Mouse (Mus musculus): ENCODE measurements at regions not wholly inside any gene's neighbourhood (a gene's known extent, or its start where the extent isn't known, plus 50 kb on each side); places are given as distances from the start of the nearest gene placed in this dataset.
A peak's percentile ranks its signal among the peaks of the same experiment; 100 is the strongest.

- DNase-seq (ENCODE audit: low spot score in 2 of 2): no peak
Measured at GRCm38 (mm10) chr15:93705651-93706050, 110.0 kb upstream of the Prickle1 start.

DNA sequence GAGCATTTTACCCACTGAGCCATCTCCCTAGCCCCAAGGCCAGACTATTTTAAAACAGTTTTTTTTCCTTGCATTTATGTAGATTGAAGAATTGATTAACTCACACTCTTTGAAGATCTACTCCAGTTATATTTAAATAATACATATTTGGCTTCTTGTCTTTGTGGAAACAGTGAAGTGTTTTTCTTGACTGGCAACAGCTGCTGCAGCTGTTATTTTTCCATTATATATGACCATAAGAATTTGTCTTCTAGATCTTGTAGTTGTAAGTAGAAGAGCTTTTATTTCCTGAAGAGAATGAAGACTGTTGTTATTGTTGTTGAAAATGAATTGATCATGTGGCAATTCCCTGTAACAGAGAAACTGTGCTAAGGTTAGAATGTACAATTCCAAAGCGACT lies 109.4 kb upstream of the Prickle1 start:
- no peak for DNase-seq (ENCODE audit: low spot score in 2 of 2)

GRCm38 (mm10) chr15:93701017-93701416 lies 105.3 kb upstream of the Prickle1 start:
- no peak for DNase-seq (ENCODE audit: low spot score in 2 of 2)

DNA sequence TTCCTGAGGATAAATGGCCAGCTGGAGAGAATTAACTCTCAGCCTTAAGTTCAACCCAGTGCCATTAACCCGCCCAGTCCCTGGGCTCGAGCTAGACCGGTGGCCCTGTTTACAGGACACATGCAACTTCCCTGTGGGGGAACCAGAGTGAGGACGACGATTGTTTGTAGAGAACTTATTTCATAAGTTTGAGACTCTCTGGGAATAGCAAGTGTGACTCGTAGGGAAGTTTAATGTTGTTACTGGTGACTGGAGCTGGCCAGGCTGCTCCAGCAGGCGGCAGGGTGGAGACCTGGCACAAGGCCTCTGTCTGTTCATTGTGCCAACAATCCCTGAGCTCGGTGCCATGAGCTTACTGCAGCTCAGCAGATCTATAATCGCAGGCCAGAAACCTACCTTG lies 104.3 kb upstream of the Prickle1 start:
- DNase-seq (ENCODE audit: low spot score in 2 of 2): no peak

GRCm38 (mm10) chr15:93698182-93698822 lies 102.6 kb upstream of the Prickle1 start:
- DNase-seq (ENCODE audit: low spot score in 2 of 2): no peak

DNA sequence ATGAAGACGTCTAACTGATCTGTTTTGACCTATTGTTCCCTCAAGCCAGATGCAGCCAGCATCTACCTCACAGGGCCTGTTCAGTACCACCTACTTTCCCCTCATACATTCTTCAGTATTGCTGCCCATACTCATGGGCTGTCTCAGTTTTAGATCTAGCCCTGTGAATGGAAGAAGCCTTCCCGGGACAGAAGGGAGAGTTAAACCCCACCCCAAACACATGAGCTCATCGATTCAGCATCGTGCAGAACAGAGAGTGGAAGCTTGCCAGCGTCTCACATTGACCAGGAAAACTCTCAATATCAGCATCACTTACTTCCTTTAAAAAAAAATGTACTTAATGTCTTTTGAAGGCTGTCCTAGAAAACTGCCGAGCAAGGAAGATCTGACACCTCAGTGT lies 95.0 kb upstream of the Prickle1 start:
- DNase-seq (ENCODE audit: low spot score in 2 of 2): peak in 1 of 2 experiments; percentile 15

GRCm38 (mm10) chr15:93690011-93690410 lies 94.3 kb upstream of the Prickle1 start:
- peak; percentile 67 to 72 for DNase-seq (ENCODE audit: low spot score in 2 of 2)

DNA sequence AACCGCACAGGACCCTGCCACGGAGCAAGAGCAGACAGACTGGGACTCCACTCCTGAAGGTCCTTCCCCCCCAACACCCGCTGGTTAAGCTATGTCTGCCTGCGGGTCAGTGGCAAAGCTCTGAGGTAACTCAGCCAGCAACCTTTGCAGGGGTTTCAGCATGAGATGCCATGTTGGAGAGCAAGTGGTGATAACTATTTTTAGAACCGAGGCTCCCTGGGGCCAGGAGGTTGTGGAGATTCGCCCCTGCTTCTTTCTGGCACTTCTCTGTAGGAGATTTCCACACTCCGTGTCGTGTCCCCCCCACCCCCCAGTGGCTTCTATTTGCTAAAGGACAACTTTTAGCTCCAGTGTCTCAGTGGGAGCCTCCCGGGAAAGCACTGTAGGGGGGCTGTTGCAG lies 90.7 kb upstream of the Prickle1 start:
- DNase-seq (ENCODE audit: low spot score in 2 of 2): no peak

DNA sequence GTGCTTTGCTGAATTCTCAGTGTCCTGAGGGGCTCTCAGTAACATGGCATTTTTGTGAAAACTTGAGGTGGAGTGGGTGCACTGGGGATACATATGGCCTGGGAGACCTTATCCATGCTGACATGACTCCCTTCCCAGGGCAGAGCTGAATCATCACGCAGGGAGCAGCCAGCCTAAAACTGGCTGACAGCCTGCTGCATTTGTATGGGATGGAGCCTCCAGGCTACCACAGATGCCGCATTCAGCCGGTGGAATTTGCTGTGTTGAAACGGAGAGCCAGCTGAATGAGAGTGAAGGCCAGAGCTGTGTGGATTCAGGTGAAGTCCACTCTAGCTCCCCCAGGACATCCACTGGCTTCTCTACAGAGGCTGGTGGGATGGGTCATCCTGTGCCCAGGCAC lies 85.9 kb upstream of the Prickle1 start:
- no peak for DNase-seq (ENCODE audit: low spot score in 2 of 2)

DNA sequence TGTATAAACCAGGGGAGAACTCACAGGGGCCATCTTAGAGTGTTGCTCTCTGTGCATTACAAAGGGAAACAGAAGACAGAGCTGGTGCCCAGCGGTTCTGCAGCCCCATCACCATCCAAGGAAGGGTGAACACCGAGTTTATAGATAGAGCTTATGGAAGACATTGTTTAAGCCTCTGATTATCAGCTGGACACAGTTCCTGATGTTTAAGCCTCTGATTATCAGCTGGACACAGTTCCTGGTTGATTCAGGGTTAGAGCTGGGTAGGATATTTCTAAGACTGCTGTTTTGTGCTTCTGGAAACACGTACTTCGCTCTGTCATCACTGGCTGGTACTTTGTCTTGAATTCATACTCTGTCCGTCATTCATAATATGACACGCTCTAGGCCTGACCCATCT lies 79.9 kb upstream of the Prickle1 start:
- DNase-seq (ENCODE audit: low spot score in 2 of 2): no peak

- DNase-seq (ENCODE audit: low spot score in 2 of 2): no peak
Measured at GRCm38 (mm10) chr15:93673976-93674375, 78.3 kb upstream of the Prickle1 start.

GRCm38 (mm10) chr15:93663876-93664275 lies 68.2 kb upstream of the Prickle1 start:
- no peak for DNase-seq (ENCODE audit: low spot score in 2 of 2)

DNA sequence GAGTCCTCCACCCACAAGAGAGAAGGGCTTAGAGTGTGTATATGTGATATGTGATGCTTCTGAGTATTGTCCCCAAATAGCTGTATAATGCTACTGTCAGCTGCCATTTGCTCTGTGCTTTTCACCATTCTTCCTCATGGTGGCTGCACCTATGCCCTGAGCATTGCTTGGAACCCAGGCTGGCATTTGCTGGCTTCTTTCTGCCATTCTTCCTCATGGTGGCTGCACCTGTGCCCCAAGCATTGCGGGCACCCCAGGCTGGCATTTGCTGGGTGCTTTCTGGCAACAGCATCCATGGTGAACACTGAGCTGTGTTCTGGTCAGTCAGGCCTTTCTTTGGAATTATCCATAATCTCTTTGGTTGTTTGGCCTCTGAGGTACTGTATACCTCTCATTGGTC lies 66.9 kb upstream of the Prickle1 start:
- DNase-seq (ENCODE audit: low spot score in 2 of 2): no peak

- no peak for DNase-seq (ENCODE audit: low spot score in 2 of 2)
Measured at GRCm38 (mm10) chr15:93661801-93662200, 66.1 kb upstream of the Prickle1 start.

GRCm38 (mm10) chr15:93660952-93661648 lies 65.4 kb upstream of the Prickle1 start:
- no peak for DNase-seq (ENCODE audit: low spot score in 2 of 2)

- no peak for DNase-seq (ENCODE audit: low spot score in 2 of 2)
Measured at GRCm38 (mm10) chr15:93657171-93657570, 61.5 kb upstream of the Prickle1 start.

DNA sequence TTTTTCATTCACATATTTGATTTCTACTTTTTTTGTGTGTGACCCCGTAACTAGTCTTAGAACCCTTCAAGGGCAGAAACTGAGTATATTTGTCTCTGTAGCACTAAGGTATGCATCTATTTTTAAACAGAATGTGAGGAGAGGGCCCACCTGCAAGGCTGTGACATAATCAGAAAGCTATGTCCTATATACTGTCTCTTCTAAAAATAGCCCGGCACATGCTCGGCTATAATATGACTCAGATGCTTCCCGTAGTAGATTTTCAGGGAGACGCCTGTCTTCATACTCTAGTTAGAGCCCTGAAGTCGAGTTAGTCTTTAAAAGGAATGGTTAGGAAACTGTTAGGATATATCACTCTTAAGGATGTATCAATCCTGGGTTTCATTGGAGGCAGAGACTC lies 61.0 kb upstream of the Prickle1 start:
- DNase-seq (ENCODE audit: low spot score in 2 of 2): peak; percentile 18 to 33

DNA sequence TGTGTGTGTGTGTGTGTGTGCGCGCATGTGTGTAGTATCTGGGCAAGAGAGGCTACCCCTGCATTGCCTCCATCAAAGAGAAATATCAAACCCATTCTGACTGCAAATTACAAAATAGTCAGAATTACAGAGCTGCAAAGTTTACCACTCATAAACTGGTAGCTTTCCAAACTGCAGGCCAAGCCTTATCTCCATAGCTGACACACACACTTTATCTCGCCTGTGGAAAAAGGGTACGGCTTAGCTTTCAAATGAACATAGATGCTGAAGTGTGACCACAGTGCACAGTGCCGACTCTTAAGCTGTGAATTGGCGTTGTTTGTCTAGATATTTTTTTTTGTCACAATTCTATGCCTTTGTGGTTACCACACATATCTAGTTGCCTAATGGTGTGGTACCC lies 60.1 kb upstream of the Prickle1 start:
- DNase-seq (ENCODE audit: low spot score in 2 of 2): no peak

DNA sequence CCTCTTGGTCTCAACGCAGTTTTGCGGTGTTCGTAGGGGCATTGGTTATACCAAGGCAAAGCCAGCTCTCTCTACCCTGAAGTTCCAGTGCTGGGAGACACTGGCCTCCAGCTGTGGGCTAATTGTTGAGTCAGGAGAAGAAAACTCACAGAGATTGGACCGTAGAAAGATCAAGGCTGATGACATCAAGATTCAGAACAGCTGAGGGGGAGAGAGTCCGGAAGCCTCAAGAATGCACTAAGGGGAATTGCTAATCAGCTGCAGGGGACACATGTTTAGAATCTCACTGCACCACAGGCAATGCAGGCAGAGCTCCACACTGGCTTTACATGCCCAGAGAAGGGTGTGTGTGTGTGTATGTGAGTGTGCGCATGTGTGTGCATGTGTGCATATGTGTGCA lies 59.6 kb upstream of the Prickle1 start:
- DNase-seq (ENCODE audit: low spot score in 2 of 2): no peak

GRCm38 (mm10) chr15:93653378-93653777 lies 57.7 kb upstream of the Prickle1 start:
- no peak for DNase-seq (ENCODE audit: low spot score in 2 of 2)

DNA sequence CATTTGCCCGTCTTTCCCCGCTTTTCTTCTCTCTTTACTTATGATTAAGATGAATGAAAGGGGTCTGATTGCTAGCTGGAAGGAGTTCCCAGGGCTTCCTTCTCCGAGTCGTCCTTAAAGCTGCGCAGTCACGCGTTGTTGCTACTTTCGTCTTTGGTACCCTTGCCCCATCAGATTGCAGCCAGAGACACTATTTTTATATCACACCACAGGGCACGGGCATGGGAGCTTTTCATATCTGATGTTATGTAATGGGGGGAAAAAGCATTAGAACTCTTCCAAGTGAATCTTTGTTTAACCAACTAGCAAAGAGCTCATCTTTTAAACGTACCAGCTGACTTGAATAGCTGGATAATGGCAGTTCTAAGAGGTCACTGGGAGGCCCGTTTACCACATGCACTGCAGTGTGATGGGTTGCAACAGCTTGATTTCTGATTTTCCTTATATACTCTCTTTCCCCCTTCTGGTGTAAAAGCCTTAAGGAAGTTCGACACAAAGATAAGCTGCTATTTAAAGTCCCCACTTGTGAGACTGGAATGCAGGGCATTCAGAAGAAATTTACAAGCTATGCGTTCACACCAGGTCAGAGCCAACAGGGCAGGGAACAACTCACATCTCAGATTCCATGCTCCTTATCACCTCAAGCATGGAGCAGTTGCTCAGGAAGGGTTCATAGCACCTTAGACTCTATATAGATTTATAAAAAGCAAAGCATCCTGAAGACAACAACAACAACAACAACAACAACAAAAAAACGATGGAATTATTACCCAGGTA lies 55.5 kb upstream of the Prickle1 start:
- DNase-seq (ENCODE audit: low spot score in 2 of 2): no peak

DNA sequence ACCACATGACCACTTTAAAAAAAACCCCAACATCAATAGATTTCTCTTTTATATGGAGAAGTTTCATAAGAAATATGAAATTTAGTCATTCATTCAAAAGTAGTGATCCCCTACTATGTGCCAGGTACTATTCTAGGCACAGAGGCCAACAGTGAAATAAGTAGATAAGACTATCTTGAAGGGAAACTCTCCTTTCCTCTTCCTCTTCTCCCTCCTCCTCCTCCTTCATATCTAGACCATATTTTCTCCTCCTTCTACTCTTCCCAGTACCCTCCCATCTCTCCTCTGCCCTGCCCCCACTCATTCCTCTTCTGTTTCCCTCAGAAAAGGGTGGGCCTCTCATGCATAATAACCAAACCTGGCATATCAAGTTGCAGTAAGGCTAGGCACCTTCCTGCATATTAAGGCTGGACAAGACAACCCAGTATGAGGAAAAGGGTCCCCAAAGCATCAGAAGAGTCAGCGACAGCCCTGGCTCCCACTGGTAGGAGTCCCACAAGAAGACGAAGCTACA lies 54.4 kb upstream of the Prickle1 start:
- DNase-seq (ENCODE audit: low spot score in 2 of 2): no peak

- DNase-seq (ENCODE audit: low spot score in 2 of 2): no peak
Measured at GRCm38 (mm10) chr15:93648646-93649045, 53.0 kb upstream of the Prickle1 start.

All from right cerebral cortex, adult 2 months (tissue).